Mouse (Mus musculus) embryonic facial prominence, embryonic 15.5 days (tissue): ENCODE measurements around the gene Zfp760. TPM values are rescaled to one million over a fixed set of nuclear protein-coding genes. Genes with fewer than 3 reads are reported as not detected.

ENCODE experiments used
- ATAC-seq: fragments of 200-750 bp; cut with Nextera tagmentation; 2 replicates; pipeline ENCODE4 v1.8.0; 2017; ENCODE audit warnings: low read depth, moderate TSS enrichment; ENCODE audit not compliant: insufficient number of reproducible peaks, low FRiP score, low TSS enrichment
- H3K27ac ChIP-seq: fragments of 300-500 bp; sonication (generic); replicated peaks from 2 replicates; pipeline ENCODE4 v1.5.1; 2015; ENCODE audit warnings: mild to moderate bottlenecking, inconsistent platforms
- H3K27me3 ChIP-seq: fragments of 300-500 bp; sonication (generic); 2 replicates; pipeline ENCODE4 v1.6.1; 2015; ENCODE audit warnings: inconsistent platforms
- H3K36me3 ChIP-seq: fragments of 300-500 bp; sonication (generic); 2 replicates; pipeline ENCODE4 v1.6.1; 2015; ENCODE audit warnings: mild to moderate bottlenecking, inconsistent platforms
- H3K4me1 ChIP-seq: fragments of 300-500 bp; sonication (generic); 2 replicates; pipeline ENCODE4 v1.6.1; 2015; ENCODE audit warnings: inconsistent platforms
- H3K4me2 ChIP-seq: fragments of 300-500 bp; sonication (generic); replicated peaks from 2 replicates; pipeline ENCODE4 v1.6.1; 2015; ENCODE audit warnings: mild to moderate bottlenecking, inconsistent platforms
- H3K4me3 ChIP-seq: fragments of 300-500 bp; sonication (generic); replicated peaks from 2 replicates; pipeline ENCODE4 v1.5.1; 2015; ENCODE audit warnings: mild to moderate bottlenecking, inconsistent platforms
- H3K9ac ChIP-seq: fragments of 300-500 bp; sonication (generic); 2 replicates; pipeline ENCODE4 v1.6.1; 2015; ENCODE audit warnings: inconsistent platforms
- H3K9me3 ChIP-seq: fragments of 300-500 bp; sonication (generic); replicated peaks from 2 replicates; pipeline ENCODE4 v1.6.1; 2016; ENCODE audit warnings: inconsistent platforms
- WGBS: fragments of 180-500 bp; shearing (Covaris S2); methylation state at CpG from one replicate; pipeline ENCODE4 v1.1.7; 2015; 5-methylcytosine and 5-hydroxymethylcytosine counted together
- polyA plus RNA-seq: library from polyadenylated mRNA; unstranded; fragments of >200 nt; fragmentation: Nextera tagmentation; extraction: Ambion mirVana; gene quantifications from 2 replicates; pipeline ENCODE4 v1.2.1, GENCODE M21; 2015

The Zfp760 gene
- polyA plus RNA-seq, 1 experiment from 2014 or later = 10.4 TPM

DNA sequence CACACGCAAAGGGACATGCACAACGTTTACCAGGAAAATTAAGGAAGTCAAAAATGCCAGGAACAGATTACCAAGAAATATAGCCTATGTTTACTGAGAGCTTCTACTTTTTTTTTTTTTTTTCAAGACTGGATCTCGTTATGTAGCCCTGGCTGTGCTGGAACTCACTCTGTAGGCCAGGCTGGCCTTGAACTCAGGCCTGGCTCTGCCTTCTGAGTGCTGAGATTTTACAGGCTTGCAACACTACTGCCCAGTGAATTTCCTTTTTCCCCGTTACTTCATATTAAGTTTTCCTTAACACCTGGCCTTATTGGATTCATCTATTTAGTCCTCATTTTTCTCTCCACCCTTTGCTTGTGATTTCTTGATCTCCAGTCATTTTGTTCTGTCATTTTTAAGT lies 25.5 kb downstream of the Zfp760 start:
- no peak for ATAC-seq
- H3K27me3 ChIP-seq = no peaks in the 10 kb centered on the region
- H3K4me1 ChIP-seq = peaks cover 5% of the 10 kb centered on the region; the same call in 1 of the 2 replicates
- peak overlapping the region; percentile 54 for H3K4me2 ChIP-seq
- no peak overlapping the region for H3K9ac ChIP-seq
- WGBS = 75% methylated on average over 4 of the region's 4 CpGs
- no peaks in the 10 kb centered on the region for H3K9me3 ChIP-seq
- H3K27ac ChIP-seq = no peak overlapping the region
- H3K36me3 ChIP-seq = 0 out of 2 replicates have a peak, but pooled peaks cover 3% of the 10 kb centered on the region
- H3K4me3 ChIP-seq = peak overlapping the region; percentile 72

GRCm38 (mm10) chr17:21733529-21734031 lies 26.0 kb downstream of the Zfp760 start:
- H3K4me2 ChIP-seq = peak overlapping the region; percentile 54
- WGBS = under 1% methylated on average over 27 of the region's 27 CpGs
- 0 out of 2 replicates have a peak, but pooled peaks cover 4% of the 10 kb centered on the region for H3K36me3 ChIP-seq
- H3K9me3 ChIP-seq = no peaks in the 10 kb centered on the region
- no peaks in the 10 kb centered on the region for H3K27me3 ChIP-seq
- peak overlapping the region; percentile 72 for H3K4me3 ChIP-seq
- H3K4me1 ChIP-seq = peaks cover 5% of the 10 kb centered on the region; the same call in 1 of the 2 replicates
- ATAC-seq = peak; percentile 94
- peak overlapping the region; percentile 83 for H3K27ac ChIP-seq
- H3K9ac ChIP-seq = peak overlapping the region; percentile 67

DNA sequence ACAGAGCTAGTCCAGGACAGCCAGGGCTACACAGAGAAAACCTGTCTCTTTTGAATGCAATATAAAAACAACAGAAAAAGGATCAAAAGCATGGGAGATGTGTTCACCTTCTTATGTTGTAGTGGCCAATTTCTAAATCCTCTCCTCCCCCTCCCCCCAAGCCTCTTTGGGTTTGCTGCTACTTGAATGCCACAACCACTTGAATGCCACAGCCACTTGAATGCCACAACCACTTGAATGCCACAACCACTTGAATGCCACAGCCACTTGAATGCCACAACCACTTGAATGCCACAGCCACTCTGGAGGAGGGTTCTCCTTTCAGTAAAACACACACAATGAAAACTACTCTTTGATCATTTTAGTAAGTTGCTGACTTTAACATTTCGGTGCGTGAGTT lies 45.2 kb downstream of the Zfp760 start:
- 78% methylated on average over 2 of the region's 2 CpGs for WGBS
- no peak overlapping the region for H3K27ac ChIP-seq

GRCm38 (mm10) chr17:21753342-21754208 lies 46.0 kb downstream of the Zfp760 start:
- H3K9me3 ChIP-seq = no peaks in the 10 kb centered on the region
- H3K36me3 ChIP-seq = no peaks in the 10 kb centered on the region
- peak overlapping the region; percentile 32 for H3K4me3 ChIP-seq
- H3K27me3 ChIP-seq = 0 out of 2 replicates have a peak, but pooled peaks cover 10% of the 10 kb centered on the region
- peaks cover 4% of the 10 kb centered on the region; the same call in 1 of the 2 replicates for H3K4me1 ChIP-seq
- no peak for ATAC-seq
- peak overlapping the region; percentile 53 for H3K4me2 ChIP-seq
- H3K27ac ChIP-seq = no peak overlapping the region
- no peak overlapping the region for H3K9ac ChIP-seq
- 10% methylated on average over 20 of the region's 20 CpGs for WGBS

More for the DNA sequence above, 45.2 kb downstream of the Zfp760 start:
- no peak overlapping the region for H3K9ac ChIP-seq
- no peak overlapping the region for H3K4me2 ChIP-seq
- H3K4me3 ChIP-seq = no peak overlapping the region
- H3K4me1 ChIP-seq = peaks cover 4% of the 10 kb centered on the region; the same call in 1 of the 2 replicates
- H3K9me3 ChIP-seq = no peaks in the 10 kb centered on the region
- H3K36me3 ChIP-seq = 0 out of 2 replicates have a peak, but pooled peaks cover 2% of the 10 kb centered on the region
- 0 out of 2 replicates have a peak, but pooled peaks cover 10% of the 10 kb centered on the region for H3K27me3 ChIP-seq
- no peak for ATAC-seq

- no peak for ATAC-seq
- H3K9me3 ChIP-seq = no peaks in the 10 kb centered on the region
- no peaks in the 10 kb centered on the region for H3K36me3 ChIP-seq
- H3K4me2 ChIP-seq = no peak overlapping the region
- H3K27ac ChIP-seq = no peak overlapping the region
- H3K9ac ChIP-seq = no peak overlapping the region
- H3K4me1 ChIP-seq = no peaks in the 10 kb centered on the region
- WGBS = 85% methylated on average over 2 of the region's 2 CpGs
- H3K4me3 ChIP-seq = no peak overlapping the region
- H3K27me3 ChIP-seq = no peaks in the 10 kb centered on the region
Observed at GRCm38 (mm10) chr17:21770336-21770735, 62.8 kb downstream of the Zfp760 start.

Other genes starting within 250 kb of the Zfp760 start
- 10.1 and 10.8 TPM in 2 replicates for gene Zfp53, start 218.7 kb upstream of the Zfp760 start, polyA plus RNA-seq
- 5.0 and 5.4 TPM in 2 replicates for gene Zfp52, start 172.2 kb upstream of the Zfp760 start, polyA plus RNA-seq
- gene Zfp948, start 140.7 kb upstream of the Zfp760 start, polyA plus RNA-seq = 16.7 and 18.8 TPM in 2 replicates
- gene Zfp983, start 57.1 kb upstream of the Zfp760 start, polyA plus RNA-seq = 5.4 and 5.6 TPM in 2 replicates
- gene Gm10226, start 15.9 kb upstream of the Zfp760 start, polyA plus RNA-seq = 4.4 and 6.3 TPM in 2 replicates
- gene Zfp229, start 23.1 kb downstream of the Zfp760 start, polyA plus RNA-seq = 6.1 and 6.5 TPM in 2 replicates
- gene Zfp820, start 138.0 kb downstream of the Zfp760 start, polyA plus RNA-seq = 5.3 and 7.0 TPM in 2 replicates
- 6.2 and 7.5 TPM in 2 replicates for gene Zfp995, start 202.2 kb downstream of the Zfp760 start, polyA plus RNA-seq